Mouse (Mus musculus) limb, embryonic 14.5 days (tissue): ENCODE data around the gene Eya4. TPM values are rescaled to one million over a fixed set of nuclear protein-coding genes. Genes with fewer than 3 reads are reported as not detected.

Experiments used
- ATAC-seq: fragments of 200-750 bp; cut with Nextera tagmentation; 2 replicates; pipeline ENCODE4 v1.8.0; 2017; ENCODE audit warnings: low read depth, moderate number of reproducible peaks, moderate TSS enrichment; ENCODE audit not compliant: low FRiP score
- DNase-seq: peaks from one replicate; pipeline ENCODE4 v3.0.0-alpha.2; 2015; ENCODE audit warnings: low spot score
- H3K27ac ChIP-seq: fragments of 300-500 bp; sonication (generic); replicated peaks from 2 replicates; pipeline ENCODE4 v1.5.1; 2014; ENCODE audit warnings: low read depth, mild to moderate bottlenecking, low read length, moderate library complexity, mixed read lengths
- H3K27me3 ChIP-seq: fragments of 300-500 bp; sonication (generic); 2 replicates; pipeline ENCODE4 v1.6.1; 2014; ENCODE audit warnings: low read length, mixed read lengths; ENCODE audit not compliant: control insufficient read depth, insufficient read depth
- H3K36me3 ChIP-seq: fragments of 300-500 bp; sonication (generic); 2 replicates; pipeline ENCODE4 v1.6.1; 2014; ENCODE audit warnings: mild to moderate bottlenecking, low read length, moderate library complexity, mixed read lengths; ENCODE audit not compliant: control insufficient read depth, insufficient read depth
- H3K4me1 ChIP-seq: fragments of 300-500 bp; sonication (generic); 2 replicates; pipeline ENCODE4 v1.6.1; 2014; ENCODE audit warnings: antibody characterized with exemption, low read length, mixed read lengths; ENCODE audit not compliant: control insufficient read depth, insufficient read depth
- H3K4me2 ChIP-seq: fragments of 300-500 bp; sonication (generic); replicated peaks from 2 replicates; pipeline ENCODE4 v1.6.1; 2014; ENCODE audit warnings: low read depth, mild to moderate bottlenecking, low read length, moderate library complexity; ENCODE audit not compliant: severe bottlenecking
- H3K4me3 ChIP-seq: fragments of 300-500 bp; sonication (generic); replicated peaks from 2 replicates; pipeline ENCODE4 v1.5.1; 2014; ENCODE audit warnings: low read length
- H3K9ac ChIP-seq: fragments of 300-500 bp; sonication (generic); 2 replicates; pipeline ENCODE4 v1.6.1; 2014; ENCODE audit warnings: mild to moderate bottlenecking, low read depth, low read length, moderate library complexity; ENCODE audit not compliant: severe bottlenecking
- H3K9me3 ChIP-seq: fragments of 300-500 bp; sonication (generic); 2 replicates; pipeline ENCODE4 v1.6.1; 2016; ENCODE audit warnings: low read length; ENCODE audit not compliant: control insufficient read depth
- POLR2A ChIP-seq: fragments of 200-500 bp; IDR thresholded peaks from 2 replicates; pipeline ENCODE4 v1.8.0; 2012; ENCODE audit warnings: inconsistent platforms, mild to moderate bottlenecking, moderate library complexity, borderline replicate concordance; ENCODE audit not compliant: insufficient read depth, insufficient read length; ENCODE audit errors: extremely low read depth
- WGBS: fragments of 180-500 bp; shearing (Covaris S2); extraction: QIAGEN DNeasy Blood & Tissue Kit; methylation state at CpG from one replicate; pipeline ENCODE4 v1.1.7; 2014; 5-methylcytosine and 5-hydroxymethylcytosine counted together
- polyA plus RNA-seq, 2 experiments: library from polyadenylated mRNA; depleted of rRNA in 1 of 2; stranded (reverse) in 1 of 2; unstranded in 1 of 2; fragments of >200 nt; fragmentation: Nextera tagmentation in 1 of 2; extraction: Ambion mirVana in 1 of 2; gene quantifications; 2 replicates each; pipeline versions ENCODE4 v1.2.1 to v1.2.3; 2012 to 2014

Gene Eya4
- polyA plus RNA-seq, 2 experiments, result 6.6 to 12.5 TPM

DNA sequence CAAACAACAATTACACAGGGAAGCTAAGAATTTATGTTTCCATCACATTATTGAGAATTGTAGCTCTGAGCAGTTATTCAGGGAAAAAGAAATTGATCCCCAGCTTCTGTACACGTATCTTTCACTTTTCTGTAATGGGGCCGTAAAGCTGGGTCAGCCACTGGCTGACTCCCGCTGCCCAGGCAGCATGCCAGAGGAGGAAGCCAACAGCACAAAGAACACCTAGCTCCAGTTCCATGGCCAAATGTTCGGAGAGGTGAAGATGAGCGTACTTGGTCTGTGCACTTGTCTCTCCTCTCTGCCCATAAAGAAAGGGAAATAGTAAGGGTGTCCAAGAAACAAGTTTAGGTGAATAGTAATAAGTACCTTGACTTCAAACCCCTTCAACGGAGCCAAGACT lies 22.9 kb downstream of the Eya4 start:
- TF ChIP-seq POLR2A, result no peak
- Histone ChIP-seq H3K4me3 (no peak overlapping the region), H3K27ac (no peak overlapping the region), H3K4me2 (no peak overlapping the region), H3K9ac (no peak overlapping the region), H3K9me3 (no peaks in the 10 kb centered on the region), H3K27me3 (no peaks in the 10 kb centered on the region), H3K36me3 (no peaks in the 10 kb centered on the region), H3K4me1 (no peaks in the 10 kb centered on the region)
- DNase-seq (no peak), ATAC-seq (no peak)
- 78% methylated on average over 6 of the region's 6 CpGs for WGBS

DNA sequence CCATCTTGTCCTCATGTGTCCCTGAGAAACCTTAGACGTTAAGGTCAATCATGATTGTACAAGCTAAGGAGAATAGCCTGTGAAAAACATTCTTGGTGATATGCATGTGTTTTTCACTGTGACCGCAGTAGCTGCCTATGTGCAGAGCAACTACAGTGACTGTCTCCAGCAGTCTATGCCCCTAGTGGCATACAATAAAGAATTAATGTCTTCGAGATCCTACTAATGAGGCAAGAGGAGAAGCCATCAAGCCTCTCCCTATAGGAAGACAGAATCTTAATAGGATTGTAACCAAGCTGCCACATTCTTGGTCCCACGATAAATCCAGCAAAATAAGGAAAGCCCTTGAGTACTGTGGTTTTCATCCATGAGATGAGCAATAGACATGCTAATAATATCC lies 28.3 kb downstream of the Eya4 start:
- Histone ChIP-seq H3K9me3 (no peaks in the 10 kb centered on the region), H3K27me3 (no peaks in the 10 kb centered on the region), H3K27ac (no peak overlapping the region), H3K4me3 (no peak overlapping the region), H3K4me2 (no peak overlapping the region), H3K9ac (no peak overlapping the region), H3K4me1 (no peaks in the 10 kb centered on the region), H3K36me3 (no peaks in the 10 kb centered on the region)
- TF ChIP-seq POLR2A, result no peak
- ATAC-seq, result 0 out of 2 replicates have a peak, but pooled peaks have one; percentile 15
- no peak for DNase-seq
- 77% methylated on average over 4 of the region's 4 CpGs for WGBS

GRCm38 (mm10) chr10:23295616-23296015 lies 55.0 kb downstream of the Eya4 start:
- H3K27ac ChIP-seq, result no peak overlapping the region

DNA sequence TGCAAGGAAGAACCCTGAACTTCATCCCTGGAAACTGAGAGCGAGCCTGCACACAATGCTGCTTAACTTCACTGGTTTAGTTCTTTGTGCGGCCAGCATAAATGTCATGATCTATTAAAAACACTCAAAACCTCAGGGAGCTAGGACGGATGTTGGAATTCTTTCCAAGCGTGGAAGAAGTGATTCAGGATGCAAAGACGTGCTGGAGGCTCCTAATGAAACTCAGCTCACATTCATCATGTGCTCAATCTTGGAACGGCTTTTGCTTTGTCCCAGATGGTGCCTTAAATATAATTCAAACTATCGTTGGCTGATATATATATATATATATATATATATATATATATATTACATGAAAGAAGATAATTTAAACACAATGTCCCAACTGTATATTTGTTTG lies 58.1 kb downstream of the Eya4 start:
- H3K9ac ChIP-seq, result no peak overlapping the region
- no peak overlapping the region for H3K4me3 ChIP-seq
- H3K36me3 ChIP-seq, result no peaks in the 10 kb centered on the region
- H3K4me1 ChIP-seq, result no peaks in the 10 kb centered on the region
- H3K27me3 ChIP-seq, result no peaks in the 10 kb centered on the region
- peak; percentile 52 for DNase-seq
- 65% methylated on average over 7 of the region's 7 CpGs for whole genome bisulfite sequencing
- H3K9me3 ChIP-seq, result no peaks in the 10 kb centered on the region
- H3K27ac ChIP-seq, result no peak overlapping the region
- ATAC-seq, result no peak
- no peak for TF ChIP-seq POLR2A
- H3K4me2 ChIP-seq, result no peak overlapping the region

More at GRCm38 (mm10) chr10:23295616-23296015, 55.0 kb downstream of the Eya4 start:
- DNase-seq (no peak), ATAC-seq (no peak)
- no peaks in the 10 kb centered on the region for H3K27me3 ChIP-seq
- H3K9ac ChIP-seq, result no peak overlapping the region
- WGBS, result 88% methylated on average over 3 of the region's 3 CpGs
- no peaks in the 10 kb centered on the region for H3K4me1 ChIP-seq
- no peak for TF ChIP-seq POLR2A
- H3K4me2 ChIP-seq, result no peak overlapping the region
- no peaks in the 10 kb centered on the region for H3K36me3 ChIP-seq
- no peak overlapping the region for H3K4me3 ChIP-seq
- no peaks in the 10 kb centered on the region for H3K9me3 ChIP-seq

DNA sequence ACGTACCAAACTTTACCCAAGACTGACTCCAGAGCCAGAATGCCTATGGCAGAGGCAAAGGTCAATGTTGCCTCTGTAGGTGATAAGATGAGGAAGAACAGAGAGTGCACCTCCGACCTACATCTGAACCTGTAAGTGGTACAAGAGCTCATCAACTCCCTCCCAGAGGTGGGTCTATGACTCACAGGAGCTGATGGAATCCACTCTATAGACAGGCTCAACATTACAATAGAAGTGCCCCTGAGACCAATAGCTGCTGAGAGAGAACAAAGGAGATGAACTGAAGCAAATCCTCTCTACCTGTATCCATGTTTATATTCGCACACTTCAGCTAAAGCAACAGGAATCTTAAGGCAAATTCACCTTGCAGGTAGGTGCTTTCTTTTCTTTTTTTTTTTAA lies 73.2 kb downstream of the Eya4 start:
- WGBS, result 90% methylated on average over 3 of the region's 3 CpGs

More for the DNA sequence above, 73.2 kb downstream of the Eya4 start:
- Histone ChIP-seq H3K36me3 (no peaks in the 10 kb centered on the region), H3K4me3 (no peak overlapping the region), H3K4me2 (no peak overlapping the region), H3K27ac (no peak overlapping the region), H3K9me3 (no peaks in the 10 kb centered on the region), H3K9ac (no peak overlapping the region), H3K4me1 (no peaks in the 10 kb centered on the region), H3K27me3 (no peaks in the 10 kb centered on the region)
- no peak for TF ChIP-seq POLR2A
- no peak for DNase-seq
- ATAC-seq, result no peak
